Mouse (Mus musculus) heart, postnatal 0 days (tissue): ENCODE data around the gene Plscr3. TPM values are rescaled to one million over a fixed set of nuclear protein-coding genes. Genes with fewer than 3 reads are reported as not detected.

Experiments
- ATAC-seq: fragments of 200-750 bp; cut with Nextera tagmentation; 2 replicates; pipeline ENCODE4 v1.8.0; 2017; ENCODE audit warnings: low read depth, moderate number of reproducible peaks, moderate library complexity; ENCODE audit not compliant: insufficient read depth
- DNase-seq: peaks from one replicate; pipeline ENCODE4 v3.0.0-alpha.2; 2016; ENCODE audit warnings: low spot score
- H3K27ac ChIP-seq: fragments of 300-500 bp; sonication (generic); 2 replicates; pipeline ENCODE4 v1.5.1; 2014; ENCODE audit warnings: low read depth, mild to moderate bottlenecking
- H3K27me3 ChIP-seq: fragments of 300-500 bp; sonication (generic); 2 replicates; pipeline ENCODE4 v1.6.1; 2014; ENCODE audit warnings: low read length, mixed read lengths; ENCODE audit not compliant: control insufficient read depth, insufficient read depth
- H3K36me3 ChIP-seq: fragments of 300-500 bp; sonication (generic); replicated peaks from 2 replicates; pipeline ENCODE4 v1.6.1; 2014; ENCODE audit warnings: low read length, mixed read lengths; ENCODE audit not compliant: control insufficient read depth, insufficient read depth
- H3K4me1 ChIP-seq: fragments of 300-500 bp; sonication (generic); 2 replicates; pipeline ENCODE4 v1.6.1; 2014; ENCODE audit warnings: antibody characterized with exemption; ENCODE audit not compliant: control insufficient read depth, insufficient read depth
- H3K4me2 ChIP-seq: fragments of 300-500 bp; sonication (generic); 2 replicates; pipeline ENCODE4 v1.6.1; 2014; ENCODE audit warnings: low read depth, mild to moderate bottlenecking, low read length, moderate library complexity
- H3K4me3 ChIP-seq: fragments of 300-500 bp; sonication (generic); 2 replicates; pipeline ENCODE4 v1.5.1; 2014; ENCODE audit warnings: low read depth, low read length
- H3K9ac ChIP-seq: fragments of 300-500 bp; sonication (generic); replicated peaks from 2 replicates; pipeline ENCODE4 v1.6.1; 2014; ENCODE audit warnings: low read depth, low read length, mixed read lengths
- H3K9me3 ChIP-seq: fragments of 300-500 bp; sonication (generic); replicated peaks from 2 replicates; pipeline ENCODE4 v1.6.1; 2016; ENCODE audit warnings: low read length; ENCODE audit not compliant: control insufficient read depth
- CTCF ChIP-seq: IDR thresholded peaks from 2 replicates; pipeline ENCODE4 v1.5.1; 2016; ENCODE audit warnings: antibody characterized with exemption, control low read depth, low read depth
- EP300 ChIP-seq: IDR thresholded peaks from 2 replicates; pipeline ENCODE4 v1.6.1; 2016; ENCODE audit warnings: antibody characterized with exemption, low read depth
- WGBS: fragments of 180-500 bp; shearing (Covaris S2); extraction: QIAGEN DNeasy Blood & Tissue Kit; methylation state at CpG from one replicate; pipeline ENCODE4 v1.1.7; 2014; 5-methylcytosine and 5-hydroxymethylcytosine counted together
- polyA plus RNA-seq: library from polyadenylated mRNA; unstranded; fragments of >200 nt; fragmentation: Nextera tagmentation; extraction: Ambion mirVana; gene quantifications from 2 replicates; pipeline ENCODE4 v1.2.1, GENCODE M21; 2015
- total RNA-seq: library from RNA; depleted of rRNA; stranded (reverse); fragments of >200 nt; gene quantifications from 2 replicates; pipeline ENCODE4 v1.2.3, GENCODE M21; 2014; ENCODE audit warnings: low replicate concordance

Gene Plscr3
- total and polyA plus RNA-seq, 2 experiments from 2014 or later, result 50.9 to 62.3 TPM

- Histone ChIP-seq H3K4me3 (no peak within 1 kb of the TSS), H3K36me3 (no peaks in the 10 kb centered on the region), H3K4me1 (peaks cover 8% of the 10 kb centered on the region; the same call in 1 of the 2 replicates), H3K27ac (peak within 1 kb of the TSS; percentile 79; the same call in 1 of the 2 replicates), H3K9ac (no peak within 1 kb of the TSS; the same call in 1 of the 2 replicates), H3K27me3 (no peaks in the 10 kb centered on the region), H3K4me2 (peak within 1 kb of the TSS; percentile 81), H3K9me3 (no peaks in the 10 kb centered on the region)
- TF ChIP-seq EP300 (no peak), CTCF (no peak)
- ATAC-seq (no peak), DNase-seq (no peak)
- WGBS, result 84% methylated on average over 11 of the region's 11 CpGs
These were observed 31.7 kb downstream of the Plscr3 start, which contains the start of gene Tmem95 for GRCm38 (mm10) chr11:69877878-69878277. Gene Tmem95 (minus strand): TSS chr11:69878018.

- Histone ChIP-seq H3K27me3 (no peaks in the 10 kb centered on the region), H3K9me3 (no peaks in the 10 kb centered on the region), H3K4me1 (peaks cover 8% of the 10 kb centered on the region; the same call in 1 of the 2 replicates), H3K36me3 (no peaks in the 10 kb centered on the region), H3K27ac (no peak overlapping the region), H3K4me2 (0 out of 2 replicates have a peak overlapping the region, but pooled peaks have one; percentile 81), H3K9ac (no peak overlapping the region), H3K4me3 (no peak overlapping the region)
- DNase-seq (no peak), ATAC-seq (no peak)
- TF ChIP-seq CTCF (no peak), EP300 (no peak)
- 69% methylated on average over 3 of the region's 3 CpGs for WGBS
These were observed 32.2 kb downstream of the Plscr3 start for GRCm38 (mm10) chr11:69878399-69878798.

GRCm38 (mm10) chr11:69878952-69879351, 32.8 kb downstream of the Plscr3 start:
- no peaks in the 10 kb centered on the region for H3K27me3 ChIP-seq
- DNase-seq, result no peak
- no peaks in the 10 kb centered on the region for H3K9me3 ChIP-seq
- ATAC-seq, result no peak
- WGBS, result 82% methylated on average over 6 of the region's 6 CpGs
- H3K36me3 ChIP-seq, result no peaks in the 10 kb centered on the region
- 0 out of 2 replicates have a peak overlapping the region, but pooled peaks have one; percentile 58 for H3K4me3 ChIP-seq
- peaks cover 8% of the 10 kb centered on the region; the same call in 1 of the 2 replicates for H3K4me1 ChIP-seq
- no peak overlapping the region for H3K9ac ChIP-seq
- TF ChIP-seq CTCF (no peak), EP300 (no peak)
- H3K4me2 ChIP-seq, result peak overlapping the region; percentile 81; the same call in 1 of the 2 replicates
- no peak overlapping the region for H3K27ac ChIP-seq

GRCm38 (mm10) chr11:69879711-69880110, 33.5 kb downstream of the Plscr3 start:
- ATAC-seq (no peak), DNase-seq (no peak)
- H3K36me3 ChIP-seq, result no peaks in the 10 kb centered on the region
- H3K4me2 ChIP-seq, result peak overlapping the region; percentile 81
- peak overlapping the region; percentile 58 for H3K4me3 ChIP-seq
- H3K4me1 ChIP-seq, result peaks cover 8% of the 10 kb centered on the region; the same call in 1 of the 2 replicates
- WGBS, result 58% methylated on average over 15 of the region's 15 CpGs
- no peaks in the 10 kb centered on the region for H3K27me3 ChIP-seq
- peak overlapping the region; percentile 59; the same call in 1 of the 2 replicates for H3K9ac ChIP-seq
- H3K9me3 ChIP-seq, result no peaks in the 10 kb centered on the region
- H3K27ac ChIP-seq, result no peak overlapping the region
- no peak for TF ChIP-seq CTCF

GRCm38 (mm10) chr11:69880506-69880852, 34.3 kb downstream of the Plscr3 start:
- peak overlapping the region; percentile 81 for H3K4me2 ChIP-seq
- whole genome bisulfite sequencing, result under 1% methylated on average over 18 of the region's 18 CpGs
- TF ChIP-seq EP300 (no peak), CTCF (peak; percentile 78)
- ATAC-seq (peak; percentile 49), DNase-seq (peak; percentile 79)
- H3K36me3 ChIP-seq, result no peaks in the 10 kb centered on the region
- H3K4me3 ChIP-seq, result peak overlapping the region; percentile 58
- H3K4me1 ChIP-seq, result peaks cover 8% of the 10 kb centered on the region; the same call in 1 of the 2 replicates
- no peaks in the 10 kb centered on the region for H3K27me3 ChIP-seq
- peak overlapping the region; percentile 59 for H3K9ac ChIP-seq
- no peaks in the 10 kb centered on the region for H3K9me3 ChIP-seq
- peak overlapping the region; percentile 90 for H3K27ac ChIP-seq
